Mouse (Mus musculus) lung, postnatal 0 days (tissue): ENCODE measurements around the gene Padi2. TPM values are rescaled to one million over a fixed set of nuclear protein-coding genes. Genes with fewer than 3 reads are reported as not detected.

ENCODE experiments used
- ATAC-seq: fragments of 200-750 bp; cut with Nextera tagmentation; 2 replicates; pipeline ENCODE4 v1.8.0; 2017; ENCODE audit warnings: moderate library complexity
- DNase-seq: peaks from one replicate; pipeline ENCODE4 v3.0.0-alpha.2; 2016; ENCODE audit warnings: low spot score
- H3K27ac ChIP-seq: fragments of 300-500 bp; sonication (generic); 2 replicates; pipeline ENCODE4 v1.5.1; 2014; ENCODE audit warnings: antibody characterized with exemption, mild to moderate bottlenecking, low read length, mixed read lengths
- H3K27me3 ChIP-seq: fragments of 300-500 bp; sonication (generic); replicated peaks from 2 replicates; pipeline ENCODE4 v1.6.1; 2014; ENCODE audit warnings: low read length, mixed read lengths; ENCODE audit not compliant: insufficient read depth
- H3K36me3 ChIP-seq: fragments of 300-500 bp; sonication (generic); 2 replicates; pipeline ENCODE4 v1.6.1; 2014; ENCODE audit warnings: low read length, mixed read lengths; ENCODE audit not compliant: insufficient read depth
- H3K4me1 ChIP-seq: fragments of 300-500 bp; sonication (generic); 2 replicates; pipeline ENCODE4 v1.6.1; 2014; ENCODE audit warnings: antibody characterized with exemption, low read depth, low read length, mixed read lengths; ENCODE audit not compliant: insufficient read depth
- H3K4me2 ChIP-seq: fragments of 300-500 bp; sonication (generic); replicated peaks from 2 replicates; pipeline ENCODE4 v1.6.1; 2014; ENCODE audit warnings: low read depth, mild to moderate bottlenecking, low read length, moderate library complexity, mixed read lengths
- H3K4me3 ChIP-seq: fragments of 300-500 bp; sonication (generic); 2 replicates; pipeline ENCODE4 v1.5.1; 2014; ENCODE audit warnings: low read depth, low read length
- H3K9ac ChIP-seq: fragments of 300-500 bp; sonication (generic); replicated peaks from 2 replicates; pipeline ENCODE4 v1.6.1; 2014; ENCODE audit warnings: low read depth, mild to moderate bottlenecking
- H3K9me3 ChIP-seq: fragments of 300-500 bp; sonication (generic); 2 replicates; pipeline ENCODE4 v1.6.1; 2016; ENCODE audit warnings: low read length, mixed read lengths
- CTCF ChIP-seq: IDR thresholded peaks from 2 replicates; pipeline ENCODE4 v1.5.1; 2016; ENCODE audit warnings: antibody characterized with exemption, mild to moderate bottlenecking
- EP300 ChIP-seq: IDR thresholded peaks from 2 replicates; pipeline ENCODE4 v1.6.1; 2016; ENCODE audit warnings: antibody characterized with exemption, mild to moderate bottlenecking, control low read depth
- WGBS: fragments of 180-500 bp; shearing (Covaris S2); extraction: QIAGEN DNeasy Blood & Tissue Kit; methylation state at CpG from one replicate; pipeline ENCODE4 v1.1.7; 2014; 5-methylcytosine and 5-hydroxymethylcytosine counted together
- polyA plus RNA-seq: library from polyadenylated mRNA; unstranded; fragments of >200 nt; fragmentation: Nextera tagmentation; extraction: Ambion mirVana; gene quantifications from 2 replicates; pipeline ENCODE4 v1.2.1, GENCODE M21; 2015

Gene Padi2
- polyA plus RNA-seq, 1 experiment from 2014 or later: 0.94 TPM

GRCm38 (mm10) chr4:140908627-140909026 is 2.5 kb downstream of the Padi2 start:
- H3K27me3 ChIP-seq: 0 out of 2 replicates have a peak, but pooled peaks cover 9% of the 10 kb centered on the region
- no peak overlapping the region for H3K4me2 ChIP-seq
- no peak overlapping the region for H3K4me3 ChIP-seq
- H3K36me3 ChIP-seq: no peaks in the 10 kb centered on the region
- no peaks in the 10 kb centered on the region for H3K4me1 ChIP-seq
- no peaks in the 10 kb centered on the region for H3K9me3 ChIP-seq
- H3K9ac ChIP-seq: no peak overlapping the region
- H3K27ac ChIP-seq: no peak overlapping the region
- DNase-seq (no peak), ATAC-seq (no peak)
- WGBS: 57% methylated on average over 5 of the region's 5 CpGs
- no peak for TF ChIP-seq EP300
- TF ChIP-seq CTCF: no peak

GRCm38 (mm10) chr4:140909536-140909935 is 3.4 kb downstream of the Padi2 start:
- DNase-seq (no peak), ATAC-seq (no peak)
- Histone ChIP-seq H3K27me3 (0 out of 2 replicates have a peak, but pooled peaks cover 9% of the 10 kb centered on the region), H3K9me3 (no peaks in the 10 kb centered on the region), H3K27ac (no peak overlapping the region), H3K4me2 (no peak overlapping the region), H3K36me3 (no peaks in the 10 kb centered on the region), H3K4me3 (no peak overlapping the region), H3K9ac (no peak overlapping the region), H3K4me1 (no peaks in the 10 kb centered on the region)
- TF ChIP-seq EP300: no peak
- no peak for TF ChIP-seq CTCF
- 71% methylated on average over 4 of the region's 4 CpGs for WGBS

- no peak for ATAC-seq
- Histone ChIP-seq H3K4me1 (no peaks in the 10 kb centered on the region), H3K27ac (no peak overlapping the region), H3K36me3 (no peaks in the 10 kb centered on the region), H3K9me3 (no peaks in the 10 kb centered on the region), H3K27me3 (0 out of 2 replicates have a peak, but pooled peaks cover 7% of the 10 kb centered on the region), H3K4me3 (no peak overlapping the region), H3K4me2 (no peak overlapping the region), H3K9ac (no peak overlapping the region)
- WGBS: 35% methylated on average over 17 of the region's 17 CpGs
- no peak for DNase-seq
- TF ChIP-seq CTCF (no peak), EP300 (no peak)
Observed at GRCm38 (mm10) chr4:140910661-140911310, 4.6 kb downstream of the Padi2 start.

- no peak overlapping the region for H3K27ac ChIP-seq
- no peak overlapping the region for H3K9ac ChIP-seq
- H3K36me3 ChIP-seq: no peaks in the 10 kb centered on the region
- H3K9me3 ChIP-seq: no peaks in the 10 kb centered on the region
- no peak for DNase-seq
- no peak overlapping the region for H3K4me3 ChIP-seq
- 86% methylated on average over 9 of the region's 9 CpGs for WGBS
- no peak overlapping the region for H3K4me2 ChIP-seq
- H3K27me3 ChIP-seq: 0 out of 2 replicates have a peak, but pooled peaks cover under 1% of the 10 kb centered on the region
- TF ChIP-seq EP300 (no peak), CTCF (no peak)
- H3K4me1 ChIP-seq: no peaks in the 10 kb centered on the region
- no peak for ATAC-seq
Observed at GRCm38 (mm10) chr4:140911416-140911815, 5.3 kb downstream of the Padi2 start.

- TF ChIP-seq CTCF (no peak), EP300 (no peak)
- no peak overlapping the region for H3K4me3 ChIP-seq
- no peak overlapping the region for H3K4me2 ChIP-seq
- no peak for DNase-seq
- H3K9ac ChIP-seq: no peak overlapping the region
- no peak for ATAC-seq
- H3K36me3 ChIP-seq: no peaks in the 10 kb centered on the region
- no peaks in the 10 kb centered on the region for H3K9me3 ChIP-seq
- WGBS: 75% methylated on average over 10 of the region's 10 CpGs
- H3K4me1 ChIP-seq: no peaks in the 10 kb centered on the region
- H3K27ac ChIP-seq: no peak overlapping the region
- H3K27me3 ChIP-seq: no peaks in the 10 kb centered on the region
Observed at GRCm38 (mm10) chr4:140912271-140912833, 6.2 kb downstream of the Padi2 start.

GRCm38 (mm10) chr4:140913565-140913964 is 7.4 kb downstream of the Padi2 start:
- DNase-seq: no peak
- Histone ChIP-seq H3K27ac (no peak overlapping the region), H3K9me3 (no peaks in the 10 kb centered on the region), H3K27me3 (no peaks in the 10 kb centered on the region), H3K4me2 (no peak overlapping the region), H3K9ac (no peak overlapping the region), H3K4me3 (no peak overlapping the region), H3K36me3 (no peaks in the 10 kb centered on the region), H3K4me1 (no peaks in the 10 kb centered on the region)
- 91% methylated on average over 9 of the region's 9 CpGs for WGBS
- ATAC-seq: no peak
- TF ChIP-seq CTCF: no peak
